Mouse (Mus musculus) midbrain, embryonic 11.5 days (tissue): ENCODE results near the gene Tpx2. TPM values are rescaled to one million over a fixed set of nuclear protein-coding genes. Genes with fewer than 3 reads are reported as not detected.

Experiments
- ATAC-seq: fragments of 200-750 bp; cut with Nextera tagmentation; 2 replicates; pipeline ENCODE4 v1.8.0; 2017; ENCODE audit warnings: moderate TSS enrichment, moderate library complexity; ENCODE audit not compliant: low FRiP score
- DNase-seq: peaks from one replicate; pipeline ENCODE4 v3.0.0; 2015; ENCODE audit warnings: low spot score; ENCODE audit errors: missing footprints
- H3K27ac ChIP-seq: fragments of 300-500 bp; sonication (generic); 2 replicates; pipeline ENCODE4 v1.5.1; 2014; ENCODE audit warnings: low read depth, low read length
- H3K27me3 ChIP-seq: fragments of 300-500 bp; sonication (generic); 2 replicates; pipeline ENCODE4 v1.6.1; 2014; ENCODE audit warnings: mild to moderate bottlenecking, low read length, moderate library complexity, mixed read lengths; ENCODE audit not compliant: control insufficient read depth, insufficient read depth
- H3K36me3 ChIP-seq: fragments of 300-500 bp; sonication (generic); 2 replicates; pipeline ENCODE4 v1.6.1; 2014; ENCODE audit warnings: mild to moderate bottlenecking, low read length, moderate library complexity, mixed read lengths; ENCODE audit not compliant: control insufficient read depth, insufficient read depth
- H3K4me1 ChIP-seq: fragments of 300-500 bp; sonication (generic); 2 replicates; pipeline ENCODE4 v1.6.1; 2014; ENCODE audit warnings: low read length; ENCODE audit not compliant: control insufficient read depth, insufficient read depth
- H3K4me2 ChIP-seq: fragments of 300-500 bp; sonication (generic); 2 replicates; pipeline ENCODE4 v1.6.1; 2014; ENCODE audit warnings: mild to moderate bottlenecking, moderate library complexity
- H3K4me3 ChIP-seq: fragments of 300-500 bp; sonication (generic); 2 replicates; pipeline ENCODE4 v1.5.1; 2014; ENCODE audit warnings: low read depth, low read length
- H3K9ac ChIP-seq: fragments of 300-500 bp; sonication (generic); 2 replicates; pipeline ENCODE4 v1.6.1; 2014; ENCODE audit warnings: low read length
- H3K9me3 ChIP-seq: fragments of 300-500 bp; sonication (generic); 2 replicates; pipeline ENCODE4 v1.6.1; 2016; ENCODE audit warnings: low read length; ENCODE audit not compliant: control insufficient read depth
- WGBS: fragments of 180-500 bp; shearing (Covaris S2); extraction: QIAGEN DNeasy Blood & Tissue Kit; methylation state at CpG from one replicate; pipeline ENCODE4 v1.1.7; 2014; 5-methylcytosine and 5-hydroxymethylcytosine counted together
- polyA plus RNA-seq: library from polyadenylated mRNA; unstranded; fragments of >200 nt; fragmentation: Nextera tagmentation; extraction: Ambion mirVana; gene quantifications from 2 replicates; pipeline ENCODE4 v1.2.1, GENCODE M21; 2014

The Tpx2 gene
- polyA plus RNA-seq, 1 experiment from 2014 or later = 166 TPM

- Histone ChIP-seq H3K27ac (no peak overlapping the region), H3K9me3 (no peaks in the 10 kb centered on the region), H3K4me1 (peaks cover 17% of the 10 kb centered on the region), H3K27me3 (no peaks in the 10 kb centered on the region), H3K36me3 (peaks cover 5% of the 10 kb centered on the region), H3K9ac (no peak overlapping the region), H3K4me3 (no peak overlapping the region), H3K4me2 (no peak overlapping the region)
- DNase-seq = peak; percentile 31
- WGBS = 57% methylated on average over 5 of the region's 5 CpGs
- ATAC-seq = no peak
Observed at GRCm38 (mm10) chr2:152818679-152819078, 29.1 kb upstream of the Tpx2 start.

GRCm38 (mm10) chr2:152819097-152819624 is 28.6 kb upstream of the Tpx2 start:
- WGBS = 98% methylated on average over 3 of the region's 3 CpGs
- H3K4me1 ChIP-seq = peaks cover 17% of the 10 kb centered on the region
- peaks cover 5% of the 10 kb centered on the region for H3K36me3 ChIP-seq

GRCm38 (mm10) chr2:152819926-152820325 is 27.8 kb upstream of the Tpx2 start:
- Histone ChIP-seq H3K9me3 (no peaks in the 10 kb centered on the region), H3K27me3 (no peaks in the 10 kb centered on the region), H3K4me3 (no peak overlapping the region), H3K27ac (no peak overlapping the region), H3K4me2 (no peak overlapping the region), H3K9ac (no peak overlapping the region), H3K36me3 (peaks cover 5% of the 10 kb centered on the region), H3K4me1 (peaks cover 17% of the 10 kb centered on the region)
- ATAC-seq = 0 out of 2 replicates have a peak, but pooled peaks have one; percentile 16
- no peak for DNase-seq
- WGBS = 67% methylated on average over 4 of the region's 4 CpGs

More at GRCm38 (mm10) chr2:152819097-152819624, 28.6 kb upstream of the Tpx2 start:
- H3K9me3 ChIP-seq = no peaks in the 10 kb centered on the region
- no peaks in the 10 kb centered on the region for H3K27me3 ChIP-seq
- no peak for ATAC-seq
- no peak overlapping the region for H3K9ac ChIP-seq
- H3K4me2 ChIP-seq = no peak overlapping the region
- H3K27ac ChIP-seq = no peak overlapping the region
- DNase-seq = peak; percentile 2
- no peak overlapping the region for H3K4me3 ChIP-seq

- Histone ChIP-seq H3K4me1 (peaks cover 18% of the 10 kb centered on the region), H3K4me2 (no peak overlapping the region), H3K27ac (no peak overlapping the region), H3K9ac (no peak overlapping the region; the same call in 1 of the 2 replicates), H3K4me3 (no peak overlapping the region), H3K9me3 (no peaks in the 10 kb centered on the region), H3K36me3 (peaks cover 5% of the 10 kb centered on the region), H3K27me3 (no peaks in the 10 kb centered on the region)
- DNase-seq (peak; percentile 83), ATAC-seq (peak; percentile 62)
- WGBS = 17% methylated on average over 2 of the region's 2 CpGs
Observed at GRCm38 (mm10) chr2:152820369-152820768, 27.4 kb upstream of the Tpx2 start.

GRCm38 (mm10) chr2:152821023-152821422 is 26.7 kb upstream of the Tpx2 start:
- ATAC-seq (no peak), DNase-seq (peak; percentile 80)
- H3K9me3 ChIP-seq = no peaks in the 10 kb centered on the region
- H3K9ac ChIP-seq = no peak overlapping the region
- H3K4me1 ChIP-seq = peaks cover 22% of the 10 kb centered on the region
- H3K4me3 ChIP-seq = no peak overlapping the region
- peaks cover 6% of the 10 kb centered on the region for H3K36me3 ChIP-seq
- no peak overlapping the region for H3K27ac ChIP-seq
- H3K27me3 ChIP-seq = no peaks in the 10 kb centered on the region
- 55% methylated on average over 5 of the region's 5 CpGs for WGBS
- H3K4me2 ChIP-seq = no peak overlapping the region

GRCm38 (mm10) chr2:152821566-152821965 is 26.2 kb upstream of the Tpx2 start:
- Histone ChIP-seq H3K36me3 (peaks cover 7% of the 10 kb centered on the region), H3K27ac (no peak overlapping the region)

GRCm38 (mm10) chr2:152823770-152824169 is 24.0 kb upstream of the Tpx2 start:
- Histone ChIP-seq H3K36me3 (peaks cover 7% of the 10 kb centered on the region), H3K4me3 (no peak overlapping the region), H3K9me3 (no peaks in the 10 kb centered on the region), H3K27me3 (no peaks in the 10 kb centered on the region), H3K27ac (no peak overlapping the region), H3K4me2 (no peak overlapping the region), H3K4me1 (peaks cover 41% of the 10 kb centered on the region), H3K9ac (no peak overlapping the region)
- no peak for ATAC-seq
- DNase-seq = peak; percentile 44
- WGBS = 94% methylated on average over 1 of the region's 1 CpGs

More at GRCm38 (mm10) chr2:152821566-152821965, 26.2 kb upstream of the Tpx2 start:
- Histone ChIP-seq H3K9me3 (no peaks in the 10 kb centered on the region), H3K27me3 (no peaks in the 10 kb centered on the region), H3K4me2 (no peak overlapping the region), H3K9ac (no peak overlapping the region), H3K4me3 (no peak overlapping the region), H3K4me1 (peaks cover 22% of the 10 kb centered on the region)
- DNase-seq = peak; percentile 82
- ATAC-seq = no peak

GRCm38 (mm10) chr2:152824438-152825167 is 23.2 kb upstream of the Tpx2 start:
- peaks cover 48% of the 10 kb centered on the region for H3K4me1 ChIP-seq
- H3K27me3 ChIP-seq = no peaks in the 10 kb centered on the region
- 70% methylated on average over 3 of the region's 3 CpGs for WGBS
- H3K9ac ChIP-seq = no peak overlapping the region
- no peak overlapping the region for H3K27ac ChIP-seq
- ATAC-seq = no peak
- no peaks in the 10 kb centered on the region for H3K9me3 ChIP-seq
- no peak overlapping the region for H3K4me3 ChIP-seq
- no peak overlapping the region for H3K4me2 ChIP-seq
- peaks cover 2% of the 10 kb centered on the region; the same call in 1 of the 2 replicates for H3K36me3 ChIP-seq
- DNase-seq = peak; percentile 2

- H3K4me2 ChIP-seq = no peak overlapping the region
- H3K9ac ChIP-seq = no peak overlapping the region
- no peak overlapping the region for H3K27ac ChIP-seq
- DNase-seq = peak; percentile 60
- no peaks in the 10 kb centered on the region for H3K9me3 ChIP-seq
- H3K4me3 ChIP-seq = no peak overlapping the region
- no peaks in the 10 kb centered on the region for H3K27me3 ChIP-seq
- WGBS = 76% methylated on average over 4 of the region's 4 CpGs
- peaks cover 48% of the 10 kb centered on the region for H3K4me1 ChIP-seq
- H3K36me3 ChIP-seq = peaks cover 2% of the 10 kb centered on the region; the same call in 1 of the 2 replicates
- ATAC-seq = no peak
Observed at GRCm38 (mm10) chr2:152825168-152825697, 22.5 kb upstream of the Tpx2 start.
